Mouse (Mus musculus): ENCODE measurements at regions not wholly inside any gene's neighbourhood (a gene's known extent, or its start where the extent isn't known, plus 50 kb on each side); places are given as distances from the start of the nearest gene placed in this dataset.

GRCm38 (mm10) chr3:20695322-20695859, 328.4 kb upstream of the Agtr1b start:
- intact Hi-C loops (cut with DNase I), result no loop called here

GRCm38 (mm10) chr3:20680944-20681494, 314.0 kb upstream of the Agtr1b start:
- DNase-seq, result no peak
- intact Hi-C loops (cut with DNase I), result no loop called here

More at GRCm38 (mm10) chr3:20695322-20695859, 328.4 kb upstream of the Agtr1b start:
- no peak for DNase-seq

GRCm38 (mm10) chr3:20661883-20662282, 294.9 kb upstream of the Agtr1b start:
- intact Hi-C loops (cut with DNase I), result no loop called here
- peak; percentile 13 to 32 for DNase-seq

GRCm38 (mm10) chr3:20655345-20655744, 288.4 kb upstream of the Agtr1b start:
- DNase-seq, result peak in 1 of 2 experiments; percentile 5
- intact Hi-C loops (cut with DNase I), result loop anchor here (2.0 to 10.0 kb wide), 6 partner anchors 619 to 1652 kb away; partner anchors contain the start of gene Tbl1xr1

Measured in heart, postnatal 36 days (tissue).